Mouse (Mus musculus): ENCODE data around the gene Klhl36. TPM values are rescaled to one million over a fixed set of nuclear protein-coding genes. Genes with fewer than 3 reads are reported as not detected.

Klhl36 gene
- polyA plus RNA-seq, 1 experiment from 2014 or later: 14.1 TPM

DNA sequence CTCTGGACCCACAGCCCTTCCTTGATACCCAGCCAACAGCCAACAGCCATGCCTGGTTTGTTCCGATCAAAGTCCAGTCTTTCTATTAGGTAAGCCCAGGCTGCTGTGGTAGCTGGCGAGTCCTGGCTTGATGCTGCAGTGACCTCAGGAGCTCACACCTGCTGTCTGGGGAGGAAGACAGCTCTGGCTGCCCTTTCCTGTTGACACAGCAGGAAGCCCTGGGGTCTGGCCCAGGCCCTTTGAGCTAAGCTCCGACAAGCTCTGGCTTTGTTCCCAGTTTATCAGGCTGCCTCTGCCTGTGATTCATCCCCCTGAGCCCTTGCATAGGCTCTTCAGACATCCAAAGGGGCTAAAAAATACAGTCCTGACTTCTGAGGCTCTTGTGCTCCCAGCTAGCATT is 23.5 kb downstream of the Klhl36 start:
- WGBS: 26% methylated on average over 3 of the region's 3 CpGs
- no peak overlapping the region for H3K9ac ChIP-seq

DNA sequence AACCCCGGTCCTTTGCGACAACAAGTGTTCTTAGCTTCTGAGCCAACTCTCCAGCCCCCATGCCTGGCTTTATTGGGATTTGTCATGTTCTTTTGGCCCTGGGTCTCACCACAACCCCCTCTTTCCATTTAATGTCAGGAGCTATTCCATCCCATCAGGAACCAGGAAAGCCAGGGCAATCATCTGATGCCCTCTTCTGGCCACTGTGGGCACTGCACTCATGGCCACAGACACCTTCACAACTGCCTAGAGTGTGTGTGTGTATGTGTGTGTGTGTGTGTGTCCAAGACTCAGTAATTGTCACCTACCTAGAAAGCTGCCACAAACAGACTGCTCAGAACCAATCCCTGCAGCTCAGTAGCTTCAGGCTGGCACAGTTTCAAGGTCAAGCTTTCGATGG is 25.1 kb downstream of the Klhl36 start:
- Histone ChIP-seq H3K4me2 (replicated peaks) (no peak overlapping the region), H3K4me3 (replicated peaks) (no peak overlapping the region), H3K9me3 (replicated peaks) (no peaks in the 10 kb centered on the region), H3K9ac (no peak overlapping the region), H3K27me3 (peaks cover 3% of the 10 kb centered on the region; the same call in 1 of the 2 replicates), H3K4me1 (peaks cover 6% of the 10 kb centered on the region; the same call in 1 of the 2 replicates), H3K36me3 (no peaks in the 10 kb centered on the region), H3K27ac (replicated peaks) (no peak overlapping the region)
- no peak for ATAC-seq (ENCODE audit: insufficient number of reproducible peaks, low FRiP score, low TSS enrichment, low read depth)
- 90% methylated on average over 3 of the region's 3 CpGs for WGBS

More for the DNA sequence above, 23.5 kb downstream of the Klhl36 start:
- Histone ChIP-seq H3K4me2 (replicated peaks) (no peak overlapping the region), H3K4me3 (replicated peaks) (no peak overlapping the region), H3K27ac (replicated peaks) (no peak overlapping the region), H3K36me3 (no peaks in the 10 kb centered on the region), H3K27me3 (peaks cover 3% of the 10 kb centered on the region; the same call in 1 of the 2 replicates), H3K4me1 (peaks cover 14% of the 10 kb centered on the region), H3K9me3 (replicated peaks) (no peaks in the 10 kb centered on the region)
- ATAC-seq (ENCODE audit: insufficient number of reproducible peaks, low FRiP score, low TSS enrichment, low read depth): peak; percentile 47; the same call in 1 of the 2 replicates

DNA sequence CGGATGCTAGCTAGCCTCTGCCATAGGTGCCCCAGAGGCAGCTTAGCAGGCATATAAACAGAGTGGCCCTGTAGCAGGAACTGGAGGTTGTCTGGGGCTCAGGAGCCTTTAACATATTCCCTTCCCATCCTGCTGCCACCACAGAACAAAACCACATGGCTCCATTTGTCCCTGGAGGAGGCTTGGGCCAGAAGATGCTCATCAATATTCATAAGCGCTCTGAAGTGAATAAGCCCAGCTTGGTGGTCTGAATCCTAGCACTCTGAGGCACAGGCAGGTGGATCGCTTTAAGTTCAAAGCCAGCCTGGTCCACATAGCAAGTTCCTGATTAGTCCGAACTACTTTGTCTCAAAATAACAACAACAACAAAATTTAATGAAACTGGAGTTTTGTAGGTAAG is 25.9 kb downstream of the Klhl36 start:
- Histone ChIP-seq H3K4me2 (replicated peaks) (no peak overlapping the region), H3K4me1 (peaks cover 6% of the 10 kb centered on the region; the same call in 1 of the 2 replicates), H3K36me3 (no peaks in the 10 kb centered on the region), H3K27me3 (peaks cover 3% of the 10 kb centered on the region; the same call in 1 of the 2 replicates), H3K9me3 (replicated peaks) (no peaks in the 10 kb centered on the region), H3K9ac (no peak overlapping the region), H3K27ac (replicated peaks) (no peak overlapping the region), H3K4me3 (replicated peaks) (no peak overlapping the region)
- ATAC-seq (ENCODE audit: insufficient number of reproducible peaks, low FRiP score, low TSS enrichment, low read depth): no peak
- 50% methylated on average over 4 of the region's 4 CpGs for WGBS

DNA sequence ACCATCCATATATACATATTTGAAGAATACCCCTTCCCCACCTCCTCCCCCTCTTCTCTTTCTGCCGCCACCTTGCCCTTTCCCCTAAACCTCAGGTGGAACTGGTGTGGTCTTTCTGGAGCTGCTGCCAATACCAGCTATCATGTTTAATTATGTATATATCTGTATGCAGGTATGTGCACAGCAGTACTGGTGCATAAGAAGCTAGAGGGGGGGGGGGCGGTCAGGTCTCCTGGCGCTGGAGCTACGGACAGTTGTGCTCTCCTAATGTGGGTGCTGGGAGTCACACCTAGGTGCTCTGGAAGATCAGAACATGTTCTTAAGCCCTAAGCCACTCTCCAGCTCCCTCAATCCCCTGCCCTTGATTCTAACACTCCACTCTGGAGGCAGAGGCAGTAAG is 35.0 kb downstream of the Klhl36 start:
- WGBS: 76% methylated on average over 4 of the region's 4 CpGs
- H3K27me3 ChIP-seq: peaks cover 21% of the 10 kb centered on the region
- no peak overlapping the region for H3K4me2 ChIP-seq (replicated peaks)
- H3K9ac ChIP-seq: no peak overlapping the region
- H3K36me3 ChIP-seq: no peaks in the 10 kb centered on the region
- ATAC-seq (ENCODE audit: insufficient number of reproducible peaks, low FRiP score, low TSS enrichment, low read depth): no peak
- H3K9me3 ChIP-seq (replicated peaks): no peaks in the 10 kb centered on the region
- no peaks in the 10 kb centered on the region for H3K4me1 ChIP-seq
- no peak overlapping the region for H3K4me3 ChIP-seq (replicated peaks)
- no peak overlapping the region for H3K27ac ChIP-seq (replicated peaks)

DNA sequence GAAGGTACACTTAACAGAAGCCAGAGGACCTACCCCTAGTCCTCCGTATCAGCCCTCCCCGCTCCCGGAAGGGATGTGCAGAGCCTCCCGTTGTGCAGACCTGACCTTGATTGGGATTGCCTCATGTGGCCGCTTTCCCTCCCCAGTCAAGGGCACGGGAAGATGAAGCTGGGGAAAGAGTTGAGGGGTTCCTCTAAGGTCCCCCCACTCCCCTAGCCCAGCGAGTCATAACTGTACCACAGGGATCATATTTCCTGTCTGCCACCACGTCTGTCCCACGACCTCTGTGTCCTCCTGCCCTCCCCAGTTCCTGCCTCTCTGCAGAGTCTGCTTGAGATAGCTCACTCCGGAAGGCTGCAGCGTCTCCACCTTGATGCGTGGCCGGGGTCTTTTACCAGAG is 35.9 kb downstream of the Klhl36 start:
- Histone ChIP-seq H3K4me3 (replicated peaks) (no peak overlapping the region), H3K36me3 (no peaks in the 10 kb centered on the region), H3K9ac (no peak overlapping the region), H3K9me3 (replicated peaks) (no peaks in the 10 kb centered on the region), H3K4me1 (no peaks in the 10 kb centered on the region), H3K4me2 (replicated peaks) (no peak overlapping the region), H3K27me3 (peaks cover 21% of the 10 kb centered on the region), H3K27ac (replicated peaks) (no peak overlapping the region)
- ATAC-seq (ENCODE audit: insufficient number of reproducible peaks, low FRiP score, low TSS enrichment, low read depth): no peak
- 13% methylated on average over 13 of the region's 13 CpGs for WGBS

DNA sequence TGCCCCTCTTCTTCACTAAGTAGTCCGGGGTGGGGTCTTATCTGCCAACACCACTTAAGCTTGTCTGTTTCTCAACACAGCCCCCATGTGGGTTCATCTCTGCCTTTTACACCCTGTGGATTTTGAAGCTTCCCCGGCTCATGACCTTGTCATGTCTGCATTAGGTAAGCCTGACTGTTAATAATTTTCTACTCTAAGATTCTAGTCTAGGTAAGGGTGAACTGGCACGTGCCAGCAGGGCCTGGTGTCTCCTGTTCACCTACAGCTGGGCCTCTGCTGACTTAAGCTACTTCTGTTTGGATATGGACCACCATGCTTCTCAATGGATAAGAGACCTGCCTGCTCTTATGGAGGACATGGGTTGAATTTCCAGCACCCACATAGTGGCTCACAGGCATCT is 39.3 kb downstream of the Klhl36 start:
- no peaks in the 10 kb centered on the region for H3K4me1 ChIP-seq
- 82% methylated on average over 3 of the region's 3 CpGs for WGBS

DNA sequence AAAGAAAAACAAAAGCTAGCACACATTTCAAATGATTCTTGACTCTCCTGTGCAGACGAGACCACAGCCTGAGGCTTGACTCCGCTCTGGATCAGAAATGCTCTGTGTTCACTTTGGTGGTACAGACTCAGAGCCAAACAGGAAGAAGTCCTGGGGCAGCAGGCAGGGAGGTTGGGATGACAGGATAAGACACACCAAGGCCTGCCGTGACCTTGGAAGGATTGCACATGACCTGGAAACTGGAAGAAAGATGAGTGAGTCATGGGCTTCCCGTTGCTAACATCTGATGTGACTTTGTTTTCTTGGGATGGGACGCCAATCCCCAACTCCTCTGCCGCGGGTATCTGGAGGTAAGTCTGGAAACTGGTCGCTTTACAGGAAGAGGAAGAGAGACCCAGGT is 39.9 kb downstream of the Klhl36 start:
- H3K9ac ChIP-seq: no peak overlapping the region
- no peak for ATAC-seq (ENCODE audit: insufficient number of reproducible peaks, low FRiP score, low TSS enrichment, low read depth)
- H3K27me3 ChIP-seq: peaks cover 20% of the 10 kb centered on the region
- no peak overlapping the region for H3K27ac ChIP-seq (replicated peaks)
- no peaks in the 10 kb centered on the region for H3K9me3 ChIP-seq (replicated peaks)
- no peaks in the 10 kb centered on the region for H3K36me3 ChIP-seq
- H3K4me3 ChIP-seq (replicated peaks): no peak overlapping the region
- no peak overlapping the region for H3K4me2 ChIP-seq (replicated peaks)
- no peaks in the 10 kb centered on the region for H3K4me1 ChIP-seq
- 60% methylated on average over 8 of the region's 8 CpGs for WGBS

More for the DNA sequence above, 39.3 kb downstream of the Klhl36 start:
- no peaks in the 10 kb centered on the region for H3K36me3 ChIP-seq
- no peak for ATAC-seq (ENCODE audit: insufficient number of reproducible peaks, low FRiP score, low TSS enrichment, low read depth)
- no peak overlapping the region for H3K9ac ChIP-seq
- H3K4me3 ChIP-seq (replicated peaks): no peak overlapping the region
- H3K27ac ChIP-seq (replicated peaks): no peak overlapping the region
- H3K27me3 ChIP-seq: peaks cover 21% of the 10 kb centered on the region
- H3K9me3 ChIP-seq (replicated peaks): no peaks in the 10 kb centered on the region
- no peak overlapping the region for H3K4me2 ChIP-seq (replicated peaks)

DNA sequence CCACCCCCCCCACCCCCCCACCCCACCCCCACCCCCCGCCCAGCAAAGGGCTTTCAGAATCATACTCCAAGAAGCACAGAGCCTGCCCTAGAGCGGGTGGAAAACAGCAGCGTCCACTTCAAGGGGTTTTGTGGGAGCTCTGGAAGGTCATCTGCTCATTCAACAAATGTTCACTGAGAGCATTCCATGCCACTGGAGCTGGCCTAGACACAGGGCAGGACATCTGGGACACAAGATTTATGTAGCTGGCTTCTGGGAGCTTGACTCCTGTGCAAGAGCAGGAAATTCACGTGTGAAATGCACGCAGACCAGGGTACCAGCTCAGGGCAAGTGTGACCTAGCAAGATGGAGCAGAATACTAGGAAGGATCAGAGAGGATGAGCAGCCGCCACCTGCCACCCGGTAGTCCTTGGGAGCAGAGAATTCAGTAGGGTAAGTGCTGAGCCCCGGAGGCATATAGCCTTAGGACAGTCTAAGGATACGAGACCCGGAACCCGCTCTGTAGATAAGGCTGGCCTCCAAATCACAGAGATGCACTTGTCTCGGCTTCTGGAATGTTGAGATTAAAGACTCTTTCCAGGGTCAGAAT is 42.4 kb downstream of the Klhl36 start:
- no peaks in the 10 kb centered on the region for H3K4me1 ChIP-seq
- ATAC-seq (ENCODE audit: insufficient number of reproducible peaks, low FRiP score, low TSS enrichment, low read depth): no peak

DNA sequence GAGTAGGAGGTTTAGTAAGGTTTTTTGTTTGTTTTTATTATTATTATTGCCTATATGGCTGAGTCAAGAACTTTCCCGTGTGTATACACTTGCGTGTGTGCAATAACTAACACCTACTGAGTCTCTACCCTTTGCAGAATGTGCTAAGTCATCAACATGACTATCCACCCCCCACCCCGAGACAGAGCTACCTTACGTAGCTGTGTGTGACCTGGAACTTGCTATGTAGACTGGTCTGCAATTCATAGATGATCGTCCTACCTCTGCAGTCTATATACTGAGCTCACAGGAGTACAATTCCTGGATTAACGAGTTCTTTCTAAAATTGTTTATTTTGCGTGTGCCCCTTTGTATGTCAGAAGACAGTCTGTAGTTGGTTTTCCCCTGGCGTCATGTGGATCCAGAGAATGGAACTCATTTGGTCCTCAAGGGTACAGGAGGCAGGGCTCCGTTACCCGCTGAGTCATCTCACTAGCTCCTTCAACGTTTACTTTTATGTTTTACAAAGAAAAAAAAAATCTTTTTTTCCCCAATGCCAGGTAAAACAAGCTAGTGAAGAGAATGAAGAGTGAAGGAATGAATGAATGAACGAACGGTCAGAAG is 48.0 kb downstream of the Klhl36 start, which contains the start of gene Usp10:
TSS of gene Usp10 (plus strand) at position 417 of the 603 bp plus-strand sequence.
- Histone ChIP-seq H3K4me2 (replicated peaks) (peak within 1 kb of the TSS; percentile 98), H3K9me3 (replicated peaks) (no peaks in the 10 kb centered on the region), H3K4me3 (replicated peaks) (peak within 1 kb of the TSS; percentile 93), H3K27me3 (peaks cover 3% of the 10 kb centered on the region; the same call in 1 of the 2 replicates), H3K9ac (peak within 1 kb of the TSS; percentile 94), H3K36me3 (no peaks in the 10 kb centered on the region), H3K27ac (replicated peaks) (peak within 1 kb of the TSS; percentile 95), H3K4me1 (peaks cover 36% of the 10 kb centered on the region)
- no peak for ATAC-seq (ENCODE audit: insufficient number of reproducible peaks, low FRiP score, low TSS enrichment, low read depth)
- 28% methylated on average over 13 of the region's 13 CpGs for WGBS

More for the DNA sequence above, 42.4 kb downstream of the Klhl36 start:
- Histone ChIP-seq H3K27me3 (no peaks in the 10 kb centered on the region), H3K36me3 (no peaks in the 10 kb centered on the region), H3K9me3 (replicated peaks) (no peaks in the 10 kb centered on the region), H3K4me3 (replicated peaks) (no peak overlapping the region), H3K9ac (no peak overlapping the region), H3K27ac (replicated peaks) (no peak overlapping the region), H3K4me2 (replicated peaks) (no peak overlapping the region)
- WGBS: 56% methylated on average over 12 of the region's 12 CpGs

DNA sequence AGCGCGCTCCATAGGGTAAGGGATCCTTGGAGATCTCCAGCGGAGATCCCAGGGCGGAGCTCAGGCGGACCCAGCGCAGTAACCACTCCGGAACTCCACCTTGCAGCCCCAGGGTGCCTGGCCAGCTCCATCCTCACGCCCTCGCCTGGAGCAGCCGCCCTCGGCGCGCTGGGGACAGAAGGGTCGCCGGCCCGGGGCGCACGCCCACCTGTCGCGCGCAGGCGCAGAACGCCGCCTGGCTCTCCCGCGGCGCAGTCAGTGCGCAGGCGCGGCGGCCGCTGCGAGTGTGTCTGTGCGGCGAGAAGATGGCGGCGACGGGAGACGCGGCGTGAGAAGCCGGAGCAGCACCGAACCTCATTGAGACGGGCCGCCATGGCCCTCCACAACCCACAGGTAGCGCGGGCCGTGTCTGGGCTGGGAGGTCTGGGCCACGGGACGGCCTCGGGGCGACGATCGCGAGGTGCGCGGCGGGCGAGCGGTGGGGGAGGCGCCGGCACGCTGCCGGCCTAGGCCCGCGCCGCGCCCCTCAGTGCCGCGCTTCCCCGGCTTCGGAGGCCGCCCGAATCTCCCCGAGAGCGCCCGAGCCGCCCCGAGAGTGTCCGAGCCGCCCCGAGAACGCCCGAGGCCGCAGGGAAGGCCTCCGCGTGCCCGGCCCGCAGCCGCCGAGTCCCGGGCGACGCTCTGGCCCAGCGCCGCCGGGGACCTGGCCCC is 48.6 kb downstream of the Klhl36 start, which contains the start of gene Gm20388:
TSS of gene Gm20388 (plus strand) at position 295 of the 711 bp plus-strand sequence.
- H3K9ac ChIP-seq: peak within 1 kb of the TSS; percentile 94
- WGBS: under 1% methylated on average over 96 of the region's 97 CpGs
- no peaks in the 10 kb centered on the region for H3K9me3 ChIP-seq (replicated peaks)
- peaks cover 38% of the 10 kb centered on the region for H3K4me1 ChIP-seq
- no peaks in the 10 kb centered on the region for H3K36me3 ChIP-seq
- H3K27ac ChIP-seq (replicated peaks): peak within 1 kb of the TSS; percentile 95
- H3K4me3 ChIP-seq (replicated peaks): peak within 1 kb of the TSS; percentile 93
- ATAC-seq (ENCODE audit: insufficient number of reproducible peaks, low FRiP score, low TSS enrichment, low read depth): peak; percentile 96
- H3K4me2 ChIP-seq (replicated peaks): peak within 1 kb of the TSS; percentile 98
- H3K27me3 ChIP-seq: peaks cover 3% of the 10 kb centered on the region; the same call in 1 of the 2 replicates

DNA sequence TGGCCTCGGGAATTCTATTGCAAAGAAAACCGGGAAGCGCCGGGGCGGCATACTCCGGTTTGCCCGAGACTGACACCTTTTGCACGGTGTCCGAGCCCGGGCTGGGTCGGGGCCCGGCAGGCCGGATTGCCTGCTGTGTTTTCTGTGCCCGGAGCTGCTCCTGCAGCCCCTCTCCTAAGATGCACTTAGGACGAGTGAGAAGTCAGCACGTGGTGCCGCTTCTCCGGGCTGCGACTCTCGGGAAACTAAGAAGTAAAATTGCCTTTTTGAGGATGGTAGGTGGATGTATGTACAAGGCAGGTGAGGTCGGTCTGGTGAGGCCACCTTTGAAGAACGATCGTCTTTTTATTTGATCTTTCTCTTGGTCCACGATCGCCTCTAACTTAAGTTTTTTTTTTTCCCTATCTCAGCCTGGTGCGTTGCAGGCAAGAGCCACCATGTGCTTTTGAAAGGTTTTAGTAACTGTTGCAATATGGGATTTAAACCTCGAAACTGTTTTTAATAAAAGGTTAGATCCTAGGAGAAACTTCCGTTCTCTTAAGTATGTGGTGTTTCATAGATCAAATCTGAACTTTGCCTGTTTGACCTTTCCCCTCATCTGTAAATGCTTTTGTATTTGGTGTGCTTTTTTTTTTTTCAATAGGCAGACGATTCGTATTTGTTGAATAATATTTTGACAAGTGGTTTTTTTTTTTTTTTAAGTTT is 49.3 kb downstream of the Klhl36 start:
- WGBS: under 1% methylated on average over 30 of the region's 30 CpGs
- Histone ChIP-seq H3K27me3 (peaks cover 3% of the 10 kb centered on the region; the same call in 1 of the 2 replicates), H3K9me3 (replicated peaks) (no peaks in the 10 kb centered on the region), H3K4me1 (peaks cover 41% of the 10 kb centered on the region), H3K9ac (peak overlapping the region; percentile 94), H3K4me3 (replicated peaks) (peak overlapping the region; percentile 93), H3K27ac (replicated peaks) (peak overlapping the region; percentile 95), H3K4me2 (replicated peaks) (peak overlapping the region; percentile 98), H3K36me3 (no peaks in the 10 kb centered on the region)
- ATAC-seq (ENCODE audit: insufficient number of reproducible peaks, low FRiP score, low TSS enrichment, low read depth): peak; percentile 69; the same call in 1 of the 2 replicates

Measured in embryonic facial prominence, embryonic 15.5 days (tissue).